13 mouse cellular contexts compared by ENCODE assay signal in genomic region chr3:88618074-88618871, GRCm38 (mm10). TPM values are rescaled to one million over a fixed set of nuclear protein-coding genes. Genes with fewer than 3 reads are reported as not detected.
DNase-seq lines count a peak whose midpoint lies in the region; ATAC-seq and TF ChIP-seq lines count a peak whose summit lies in the region.
"Had no signal": no experiment of that assay in that cellular context is flagged by ENCODE, and none has a peak within 500 bp of the region (broad histone marks: within the 10 kb centered on the region; RNA-seq: fewer than 3 reads in every experiment).

No protein-coding gene starts in this region.

- 41% methylated on average over 8 of the region's 8 CpGs for WGBS in heart, adult 2 months
- WGBS in heart, embryonic 11.5 days (ENCODE audit: insufficient replicate concordance): 49% methylated on average over 8 of the region's 8 CpGs
- WGBS in liver, postnatal 0 days (ENCODE audit: insufficient replicate concordance): 54% methylated on average over 8 of the region's 8 CpGs

- peak overlapping the region; percentile 75 for H3K27ac ChIP-seq in heart, adult 2 months
- no peak overlapping the region for H3K27ac ChIP-seq in heart, embryonic 11.5 days (ENCODE audit: low read depth, low read length)
- peak overlapping the region; percentile 44; the same call in 1 of the 2 replicates for H3K27ac ChIP-seq in liver, postnatal 0 days (ENCODE audit: low read depth)

- H3K4me2 ChIP-seq in heart, embryonic 11.5 days: no peak overlapping the region
- peak overlapping the region; percentile 7; the same call in 1 of the 2 replicates for H3K4me2 ChIP-seq in liver, postnatal 0 days (ENCODE audit: low read depth, low read length)

- no peak for TF ChIP-seq CTCF in heart, adult 2 months (IDR thresholded peaks at IDR 0.05)
- TF ChIP-seq CTCF in liver, postnatal 0 days (IDR thresholded peaks at IDR 0.05; ENCODE audit: low read depth): no peak

- no peaks in the 10 kb centered on the region; the same call in 1 of the 2 replicates for H3K79me2 ChIP-seq in heart, adult 2 months (replicated peaks; ENCODE audit: control insufficient read depth, insufficient read depth, low read length)

- intact Hi-C loops in heart, adult 2 months (cut with DNase I): no loop called here
- intact Hi-C loops in gastrocnemius, postnatal 36 days (cut with DNase I): no loop called here

- no peak; the same call in 1 of the 2 replicates for TF ChIP-seq POLR2A in heart, adult 2 months (IDR thresholded peaks at IDR 0.05; ENCODE audit: insufficient read depth, low read depth, low read length)

- peak overlapping the region; percentile 26; the same call in 1 of the 2 replicates for H3K4me3 ChIP-seq in heart, adult 2 months
- no peak overlapping the region for H3K4me3 ChIP-seq in heart, embryonic 11.5 days (ENCODE audit: low read depth, low read length)
- no peak overlapping the region for H3K4me3 ChIP-seq in liver, postnatal 0 days (ENCODE audit: low read depth, low read length)

- ATAC-seq in heart, embryonic 11.5 days (replicated peaks; ENCODE audit: insufficient number of reproducible peaks, low FRiP score, low TSS enrichment): no peak
- peak; percentile 15; the same call in 1 of the 2 replicates for ATAC-seq in common myeloid progenitor, adult 5-6 weeks (replicated peaks; ENCODE audit: low read depth, poor library complexity, severe bottlenecking)
- peak; percentile 17 to 35; a peak in 2 of 4 replicates for ATAC-seq in hematopoietic stem cell, adult 5-6 weeks (replicated peaks in 1 of 2; ENCODE audit: insufficient read depth in 1 of 2, low FRiP score in 2 of 2, low TSS enrichment in 1 of 2, low read depth in 1 of 2, poor library complexity in 2 of 2, severe bottlenecking in 2 of 2)
- ATAC-seq in liver, postnatal 0 days: peak; percentile 18; the same call in 1 of the 2 replicates

- H3K4me1 ChIP-seq in heart, adult 2 months (ENCODE audit: control insufficient read depth, insufficient read depth, low read length): peaks cover 20% of the 10 kb centered on the region
- peaks cover 29% of the 10 kb centered on the region for H3K4me1 ChIP-seq in heart, embryonic 11.5 days (ENCODE audit: control insufficient read depth, insufficient read depth, low read length)
- H3K4me1 ChIP-seq in liver, postnatal 0 days (ENCODE audit: insufficient read depth): peaks cover 49% of the 10 kb centered on the region

- no peaks in the 10 kb centered on the region for H3K27me3 ChIP-seq in heart, adult 2 months (ENCODE audit: control insufficient read depth, insufficient read depth, low read length)
- no peaks in the 10 kb centered on the region for H3K27me3 ChIP-seq in heart, embryonic 11.5 days (ENCODE audit: control insufficient read depth, insufficient read depth, low read length)
- no peaks in the 10 kb centered on the region for H3K27me3 ChIP-seq in liver, postnatal 0 days (ENCODE audit: insufficient read depth, low read length)

- peak; percentile 62; the same call in 1 of the 2 replicates for TF ChIP-seq EP300 in heart, adult 2 months (IDR thresholded peaks at IDR 0.05; ENCODE audit: insufficient read depth, low read depth, low read length)
- TF ChIP-seq EP300 in liver, postnatal 0 days (IDR thresholded peaks at IDR 0.05; ENCODE audit: low read depth): no peak

- H3K9me3 ChIP-seq in heart, embryonic 11.5 days (replicated peaks; ENCODE audit: control insufficient read depth, low read length): no peaks in the 10 kb centered on the region
- no peaks in the 10 kb centered on the region for H3K9me3 ChIP-seq in liver, postnatal 0 days (ENCODE audit: low read length)

- DNase-seq in heart, adult 2 months: peak; percentile 44 to 50
- peak; percentile 51 for DNase-seq in liver, postnatal 0 days
- DNase-seq in gastrocnemius, postnatal 36 days: no peak
- DNase-seq in natural killer cell, adult 2 months (ENCODE audit: low spot score in 2 of 2): no peak
- no peak for DNase-seq in gastrocnemius, adult 8-10 months (ENCODE audit: low spot score in 2 of 2)
- DNase-seq: cerebellum, adult 18-20 months; right cerebral cortex, postnatal 14 days; thymus, adult 18-20 months had no signal

- no peaks in the 10 kb centered on the region; the same call in 1 of the 2 replicates for H3K36me3 ChIP-seq in heart, adult 2 months (ENCODE audit: control insufficient read depth, insufficient read depth, low read length)
- H3K36me3 ChIP-seq in heart, embryonic 11.5 days (ENCODE audit: control insufficient read depth, insufficient read depth, low read length): no peaks in the 10 kb centered on the region
- H3K36me3 ChIP-seq in liver, postnatal 0 days (replicated peaks; ENCODE audit: insufficient read depth, low read length): no peaks in the 10 kb centered on the region

- peak overlapping the region; percentile 47 for H3K9ac ChIP-seq in heart, adult 2 months (ENCODE audit: low read depth, low read length)
- no peak overlapping the region for H3K9ac ChIP-seq in heart, embryonic 11.5 days (ENCODE audit: low read depth, low read length)
- H3K9ac ChIP-seq in liver, postnatal 0 days (replicated peaks): no peak overlapping the region

RNA-seq across cellular contexts. Expression of gene Arhgef2, which starts 12.5 kb away (rescaled TPM):
- 10 to 100 TPM; 37.3 to 37.5 TPM for total RNA-seq in heart, adult 2 months (2021)
- polyA plus RNA-seq in heart, adult 2 months (2012; rRNA removed): 51.0 and 53.4 TPM in 2 replicates
- polyA plus RNA-seq in heart, embryonic 11.5 days (2014; fragmentation: Nextera tagmentation; extraction: Ambion mirVana): 91.4 and 102 TPM in 2 replicates
- total RNA-seq in common myeloid progenitor, adult 5-6 weeks (2017): 92.2 and 93.1 TPM in 2 replicates
- 118 and 149 TPM in 2 replicates for total RNA-seq in hematopoietic stem cell, adult 5-6 weeks (2017)
- polyA plus RNA-seq in liver, postnatal 0 days (2015; fragmentation: Nextera tagmentation; extraction: Ambion mirVana): 13.7 and 13.8 TPM in 2 replicates
- 10 to 100 TPM; 18.5 to 29.3 TPM for total RNA-seq in gastrocnemius, postnatal 36 days (2021)
- 10 to 100 TPM; 13.5 to 19.0 (median 16.6) TPM for total RNA-seq in gastrocnemius, adult 8-10 months (2022)

RNA-seq across cellular contexts. Expression of gene Rxfp4, which starts 34.7 kb away (rescaled TPM):
- total RNA-seq in heart, adult 2 months (2021): not detected
- polyA plus RNA-seq in heart, adult 2 months (2012; rRNA removed): 0.41 TPM in 1 of 2 replicates, not detected in the other
- not detected in 2 replicates for polyA plus RNA-seq in heart, embryonic 11.5 days (2014; fragmentation: Nextera tagmentation; extraction: Ambion mirVana)
- total RNA-seq in common myeloid progenitor, adult 5-6 weeks (2017): not detected in 2 replicates
- total RNA-seq in hematopoietic stem cell, adult 5-6 weeks (2017): not detected in 2 replicates
- polyA plus RNA-seq in liver, postnatal 0 days (2015; fragmentation: Nextera tagmentation; extraction: Ambion mirVana): not detected in 2 replicates
- not detected for total RNA-seq in gastrocnemius, postnatal 36 days (2021)
- total RNA-seq in gastrocnemius, adult 8-10 months (2022): not detected
- total RNA-seq: liver, adult 2 months had no signal
- polyA plus RNA-seq: forebrain, embryonic 11.5 days; liver, adult 2 months had no signal

RNA-seq across cellular contexts. Expression of gene Ssr2, which starts 42.6 kb away (rescaled TPM):
- 10 to 100 TPM; 65.3 to 67.6 TPM for total RNA-seq in heart, adult 2 months (2021)
- polyA plus RNA-seq in heart, adult 2 months (2012; rRNA removed): 80.0 and 115 TPM in 2 replicates
- polyA plus RNA-seq in heart, embryonic 11.5 days (2014; fragmentation: Nextera tagmentation; extraction: Ambion mirVana): 206 and 229 TPM in 2 replicates
- total RNA-seq in common myeloid progenitor, adult 5-6 weeks (2017): 144 and 157 TPM in 2 replicates
- total RNA-seq in hematopoietic stem cell, adult 5-6 weeks (2017): 106 and 110 TPM in 2 replicates
- 141 and 155 TPM in 2 replicates for polyA plus RNA-seq in liver, postnatal 0 days (2015; fragmentation: Nextera tagmentation; extraction: Ambion mirVana)
- total RNA-seq in gastrocnemius, postnatal 36 days (2021): 10 to 100 TPM; 46.3 to 51.4 TPM
- 10 to 100 TPM; 41.5 to 44.9 (median 43.1) TPM for total RNA-seq in gastrocnemius, adult 8-10 months (2022)

Comparison
In these comparisons a context has a peak if more than half of its experiments do, and no peak if none do; other contexts are left out.
1. DNase-seq: peak in heart, adult 2 months (2 of 2) and liver, postnatal 0 days (single experiment); none in gastrocnemius, postnatal 36 days (0 of 2), natural killer cell, adult 2 months (0 of 2) and gastrocnemius, adult 8-10 months (0 of 2).